Mouse (Mus musculus): ENCODE measurements around the gene Rps2. TPM values are rescaled to one million over a fixed set of nuclear protein-coding genes. Genes with fewer than 3 reads are reported as not detected.
"Not testable (repeated sequence)": the region's sequence is repeated elsewhere in the genome, so short reads cannot be mapped to it uniquely, and the experiment has no call there.

Rps2 gene
- polyA plus RNA-seq, 1 experiment from 2014 or later: 729 TPM

DNA sequence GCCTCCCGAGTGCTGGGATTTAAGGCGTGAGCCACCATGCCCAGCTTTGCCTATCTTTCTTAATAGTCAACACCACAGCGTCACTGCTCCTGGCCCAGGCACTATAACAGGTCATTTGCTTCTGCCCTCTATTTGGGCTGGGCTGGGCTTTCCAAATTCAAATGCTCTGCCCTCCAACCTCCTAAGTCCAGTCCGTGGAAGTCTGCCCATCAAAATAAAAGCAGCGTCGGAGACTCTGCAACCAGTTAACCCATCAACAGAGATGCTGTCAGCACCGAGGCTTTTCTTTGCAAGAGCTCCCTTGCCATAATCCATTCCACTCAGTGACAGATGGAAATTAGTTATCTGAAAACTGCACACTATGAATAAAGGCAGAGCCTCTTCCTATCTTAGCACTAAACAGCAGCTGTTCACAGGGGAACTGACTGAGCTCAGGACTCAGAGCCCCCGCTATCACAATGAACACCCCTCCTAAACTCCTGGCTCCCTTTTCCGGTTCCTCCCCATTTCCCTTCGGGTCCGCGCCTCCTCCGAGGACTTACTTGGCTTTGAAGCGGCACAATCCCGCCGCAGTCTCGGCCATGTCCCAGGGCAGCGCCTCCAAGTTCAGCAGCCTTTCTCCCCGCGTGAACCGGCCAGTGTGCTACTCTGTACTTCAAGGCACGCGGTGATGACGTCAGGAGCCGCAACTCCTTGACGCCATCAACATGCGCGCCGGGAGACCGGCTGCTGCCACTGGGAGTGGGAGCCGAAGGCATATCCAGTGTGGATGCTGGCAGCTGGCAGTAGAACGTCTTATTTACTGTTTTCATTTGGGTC lies 10.7 kb upstream of the Rps2 start, which contains the start of gene Tbl3:
Gene Tbl3, minus strand, starts transcription at position 679 of the 819 bp plus-strand sequence.
- peak; percentile 92 for ATAC-seq (ENCODE audit: low FRiP score)
- peaks cover 21% of the 10 kb centered on the region for H3K4me1 ChIP-seq
- H3K4me2 ChIP-seq: peak within 1 kb of the TSS; percentile 81
- peaks cover 30% of the 10 kb centered on the region for H3K36me3 ChIP-seq
- H3K9me3 ChIP-seq (replicated peaks): no peaks in the 10 kb centered on the region
- peak within 1 kb of the TSS; percentile 78 for H3K9ac ChIP-seq (replicated peaks)
- 4% methylated on average over 32 of the region's 32 CpGs for WGBS
- H3K4me3 ChIP-seq (replicated peaks): peak within 1 kb of the TSS; percentile 77
- peak within 1 kb of the TSS; percentile 83 for H3K27ac ChIP-seq (replicated peaks)
- no peaks in the 10 kb centered on the region for H3K27me3 ChIP-seq (replicated peaks)

DNA sequence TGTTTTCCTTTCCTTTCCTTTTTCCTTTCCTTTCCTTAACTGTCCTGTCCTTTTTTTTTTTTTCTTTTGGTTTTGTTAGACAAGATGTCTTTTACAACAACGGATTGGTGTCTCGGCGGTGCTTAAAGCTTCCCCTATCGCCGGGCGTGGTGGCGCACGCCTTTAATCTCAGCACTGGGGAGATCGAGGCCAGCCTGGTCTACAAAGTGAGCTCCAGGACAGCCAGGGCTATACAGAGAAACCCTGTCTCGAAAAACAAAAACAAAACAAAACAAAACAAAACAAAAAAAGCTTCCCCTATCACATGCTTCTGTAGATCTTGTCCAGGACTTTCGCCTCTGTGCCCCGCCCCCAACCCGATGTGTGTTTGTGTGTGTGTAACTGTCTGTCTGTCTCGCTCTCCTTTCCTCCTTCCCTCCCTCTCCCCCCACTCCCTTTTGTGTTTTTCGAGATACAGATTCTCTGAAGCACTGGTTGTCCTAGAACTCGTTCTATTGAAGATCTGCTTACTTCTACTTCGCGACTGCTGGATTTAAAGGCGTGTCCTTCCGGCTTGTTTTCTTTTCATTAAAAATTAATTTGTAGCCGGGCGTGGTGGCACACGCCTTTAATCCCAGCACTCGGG lies 10.0 kb upstream of the Rps2 start:
- WGBS: 5% methylated on average over 24 of the region's 24 CpGs
- H3K27ac ChIP-seq (replicated peaks): peak overlapping the region; percentile 83
- H3K4me1 ChIP-seq: peaks cover 21% of the 10 kb centered on the region
- H3K36me3 ChIP-seq: peaks cover 24% of the 10 kb centered on the region
- peak overlapping the region; percentile 77 for H3K4me3 ChIP-seq (replicated peaks)
- H3K27me3 ChIP-seq (replicated peaks): no peaks in the 10 kb centered on the region
- H3K9ac ChIP-seq (replicated peaks): peak overlapping the region; percentile 78
- no peak; the same call in 1 of the 2 replicates for ATAC-seq (ENCODE audit: low FRiP score)
- no peaks in the 10 kb centered on the region for H3K9me3 ChIP-seq (replicated peaks)
- H3K4me2 ChIP-seq: peak overlapping the region; percentile 81

DNA sequence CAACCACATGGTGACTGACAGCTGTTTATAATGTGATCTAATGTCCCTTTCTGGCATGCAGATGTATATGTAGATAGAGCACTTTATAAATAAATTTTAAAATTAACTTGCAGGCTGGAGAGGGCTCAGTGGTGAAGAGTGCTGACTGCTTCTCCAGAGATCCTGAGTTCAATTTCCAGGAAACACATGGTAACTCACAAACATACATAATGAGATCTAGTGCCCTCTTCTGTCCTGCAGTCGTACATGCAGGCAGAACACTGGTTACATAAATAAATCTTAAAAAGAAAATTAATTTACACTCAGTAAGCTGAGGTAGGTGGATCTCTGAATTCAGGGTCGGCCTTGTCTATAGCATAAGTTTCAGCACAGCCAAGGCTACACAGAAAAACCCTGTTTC lies 9.3 kb upstream of the Rps2 start:
- ATAC-seq (ENCODE audit: low FRiP score): no peak
- Histone ChIP-seq H3K4me2 (no peak overlapping the region), H3K9me3 (replicated peaks) (no peaks in the 10 kb centered on the region), H3K27ac (replicated peaks) (no peak overlapping the region), H3K9ac (replicated peaks) (no peak overlapping the region), H3K36me3 (peaks cover 20% of the 10 kb centered on the region), H3K27me3 (replicated peaks) (no peaks in the 10 kb centered on the region), H3K4me3 (replicated peaks) (0 out of 2 replicates have a peak overlapping the region, but pooled peaks have one; percentile 77), H3K4me1 (peaks cover 21% of the 10 kb centered on the region)
- WGBS: 30% methylated on average over 2 of the region's 2 CpGs

DNA sequence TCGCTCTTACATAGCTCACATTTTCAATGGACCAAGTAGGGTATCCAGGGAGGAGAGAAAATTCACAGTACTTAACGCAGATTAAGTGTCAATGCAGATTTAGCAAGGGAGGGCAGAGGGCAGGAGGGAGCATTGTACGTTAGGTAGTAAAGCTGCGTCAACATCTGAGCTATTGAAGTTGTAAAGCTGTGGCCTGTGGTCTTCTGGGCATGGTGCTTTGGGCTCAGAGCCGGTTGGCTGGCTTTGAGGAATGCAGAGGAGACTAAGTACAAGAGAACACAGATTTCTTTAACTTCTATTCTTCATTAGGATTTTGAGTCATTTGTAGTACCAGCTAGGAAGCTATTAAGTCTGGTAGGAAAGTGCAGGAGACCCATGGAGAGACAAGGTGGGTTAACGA lies 2.4 kb upstream of the Rps2 start:
- Histone ChIP-seq H3K27me3 (replicated peaks) (no peaks in the 10 kb centered on the region), H3K4me1 (peaks cover 7% of the 10 kb centered on the region), H3K9me3 (replicated peaks) (no peaks in the 10 kb centered on the region), H3K4me2 (no peak overlapping the region), H3K36me3 (peaks cover 9% of the 10 kb centered on the region; the same call in 1 of the 2 replicates), H3K4me3 (replicated peaks) (no peak overlapping the region), H3K9ac (replicated peaks) (no peak overlapping the region), H3K27ac (replicated peaks) (no peak overlapping the region)
- no peak for ATAC-seq (ENCODE audit: low FRiP score)
- WGBS: 53% methylated on average over 6 of the region's 6 CpGs

DNA sequence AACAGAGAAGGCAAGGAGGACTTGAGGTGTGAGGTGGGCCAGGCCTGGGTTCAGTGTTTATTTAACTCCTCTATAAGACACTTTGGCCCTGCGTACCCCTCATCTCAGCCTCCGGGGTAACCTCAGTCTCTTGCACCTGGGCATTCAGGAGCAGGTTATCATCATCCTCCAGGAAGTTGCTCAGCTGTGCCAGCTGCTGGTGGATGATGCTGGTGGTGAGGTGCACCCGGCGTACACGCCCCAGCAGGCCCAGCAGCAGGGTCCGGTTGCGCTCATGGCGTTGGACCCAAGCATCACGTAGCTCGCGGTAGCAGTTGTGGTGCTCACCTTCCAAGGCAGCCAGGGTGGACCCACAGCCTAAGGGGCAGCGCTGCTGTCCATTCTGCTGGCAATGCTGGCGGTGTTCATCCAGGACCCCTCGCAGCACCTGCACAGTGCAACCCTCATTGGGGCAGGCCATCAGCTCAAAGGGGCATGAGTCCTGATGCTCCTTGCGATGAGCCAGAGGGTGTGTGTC lies 1.7 kb upstream of the Rps2 start:
- H3K27me3 ChIP-seq (replicated peaks): no peaks in the 10 kb centered on the region
- no peaks in the 10 kb centered on the region for H3K9me3 ChIP-seq (replicated peaks)
- 94% methylated on average over 15 of the region's 15 CpGs for WGBS

DNA sequence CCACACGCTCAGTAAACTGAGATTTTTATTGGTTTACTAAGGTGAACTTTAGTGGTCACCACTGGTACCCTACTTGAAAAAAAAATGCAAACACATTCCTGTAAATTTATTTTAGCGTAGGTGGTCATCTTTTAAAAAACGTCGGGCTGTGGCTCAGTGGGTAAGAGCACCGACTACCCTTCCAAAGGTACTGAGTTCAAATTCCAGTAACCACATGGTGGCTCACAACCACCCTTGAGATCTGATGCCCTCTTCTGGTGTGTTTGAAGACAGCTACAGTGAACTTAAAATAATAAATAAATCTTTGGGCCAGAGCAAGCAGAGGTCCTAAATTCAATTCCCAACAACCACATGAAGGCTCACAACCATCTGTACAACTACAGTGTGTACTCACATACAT lies 1.0 kb downstream of the Rps2 start:
- 0 out of 2 replicates have a peak overlapping the region, but pooled peaks have one; percentile 87 for H3K27ac ChIP-seq (replicated peaks)
- 63% methylated on average over 5 of the region's 5 CpGs for WGBS
- peak overlapping the region; percentile 86 for H3K9ac ChIP-seq (replicated peaks)
- H3K4me3 ChIP-seq (replicated peaks): peak overlapping the region; percentile 82
- not testable (repeated sequence) for H3K27me3 ChIP-seq (replicated peaks); ATAC-seq (ENCODE audit: low FRiP score); H3K9me3 ChIP-seq (replicated peaks)
- H3K36me3 ChIP-seq: peaks cover 23% of the 10 kb centered on the region
- H3K4me2 ChIP-seq: peak overlapping the region; percentile 60
- peaks cover 35% of the 10 kb centered on the region for H3K4me1 ChIP-seq

More for the DNA sequence above, 1.7 kb upstream of the Rps2 start:
- Histone ChIP-seq H3K9ac (replicated peaks) (no peak overlapping the region), H3K36me3 (peaks cover 9% of the 10 kb centered on the region; the same call in 1 of the 2 replicates), H3K4me1 (peaks cover 9% of the 10 kb centered on the region), H3K4me2 (no peak overlapping the region), H3K4me3 (replicated peaks) (no peak overlapping the region), H3K27ac (replicated peaks) (no peak overlapping the region)
- ATAC-seq (ENCODE audit: low FRiP score): no peak

DNA sequence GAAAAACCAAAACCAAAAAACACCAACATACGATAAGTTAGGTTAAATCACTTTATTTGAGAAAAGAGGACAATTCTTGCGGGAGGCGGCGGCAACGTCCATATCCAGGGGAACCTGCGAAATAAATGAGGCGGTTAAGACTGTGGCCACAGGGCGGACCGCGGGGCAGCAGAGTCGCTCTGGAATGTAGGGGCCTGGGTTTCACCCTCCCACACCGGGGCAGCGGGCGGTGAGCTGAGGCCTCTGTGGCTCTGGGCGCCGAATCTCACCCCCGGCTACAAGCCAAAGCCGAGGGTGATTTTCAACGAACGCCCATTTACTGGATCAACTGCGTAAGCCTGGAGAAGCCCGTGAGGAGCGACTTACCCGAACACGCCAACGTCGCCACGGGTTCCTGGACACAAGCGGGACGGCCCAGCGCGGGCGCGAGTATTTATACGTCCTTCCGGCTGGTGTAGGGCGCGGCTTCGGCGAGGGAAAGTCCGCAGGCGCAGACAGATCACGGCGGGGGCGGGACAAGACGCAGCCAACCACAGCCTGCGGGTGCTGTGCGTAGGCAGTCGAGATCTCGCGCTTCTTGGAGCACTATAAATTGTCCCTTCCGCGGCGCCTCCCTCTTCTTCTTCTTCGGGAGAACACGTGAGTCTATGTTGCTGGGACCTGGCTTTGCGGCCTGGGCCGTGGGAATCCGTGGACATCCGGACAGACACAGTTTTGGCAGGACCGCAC lies 1.7 kb downstream of the Rps2 start:
- peaks cover 38% of the 10 kb centered on the region for H3K4me1 ChIP-seq
- peaks cover 23% of the 10 kb centered on the region for H3K36me3 ChIP-seq
- ATAC-seq (ENCODE audit: low FRiP score): peak; percentile 98
- H3K9ac ChIP-seq (replicated peaks): peak overlapping the region; percentile 86
- no peaks in the 10 kb centered on the region for H3K27me3 ChIP-seq (replicated peaks)
- peak overlapping the region; percentile 60 for H3K4me2 ChIP-seq
- H3K9me3 ChIP-seq (replicated peaks): no peaks in the 10 kb centered on the region
- H3K4me3 ChIP-seq (replicated peaks): peak overlapping the region; percentile 82
- WGBS: under 1% methylated on average over 61 of the region's 61 CpGs
- H3K27ac ChIP-seq (replicated peaks): peak overlapping the region; percentile 87

DNA sequence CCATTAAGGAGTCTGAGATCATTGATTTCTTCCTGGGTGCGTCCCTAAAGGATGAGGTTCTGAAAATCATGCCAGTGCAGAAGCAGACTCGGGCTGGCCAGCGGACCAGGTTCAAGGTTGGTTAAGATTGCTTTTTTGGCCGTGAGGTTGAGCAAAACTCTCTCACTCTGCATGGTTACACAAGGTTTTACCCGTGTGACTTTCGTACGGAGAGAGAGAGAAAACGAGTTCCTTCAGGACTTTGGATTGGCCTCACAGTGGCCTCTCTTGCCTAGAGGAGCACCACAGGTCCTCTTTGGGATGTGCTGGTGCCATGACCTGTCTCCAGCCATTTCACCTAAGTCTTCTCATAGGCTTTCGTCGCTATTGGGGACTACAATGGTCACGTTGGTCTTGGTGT lies 2.7 kb downstream of the Rps2 start:
- not testable (repeated sequence) for ATAC-seq (ENCODE audit: low FRiP score); H3K27me3 ChIP-seq (replicated peaks); H3K9me3 ChIP-seq (replicated peaks)
- Histone ChIP-seq H3K4me3 (replicated peaks) (peak overlapping the region; percentile 82), H3K9ac (replicated peaks) (peak overlapping the region; percentile 53), H3K27ac (replicated peaks) (0 out of 2 replicates have a peak overlapping the region, but pooled peaks have one; percentile 86), H3K36me3 (peaks cover 23% of the 10 kb centered on the region), H3K4me2 (peak overlapping the region; percentile 56), H3K4me1 (peaks cover 38% of the 10 kb centered on the region)
- WGBS: 0% methylated on average over 11 of the region's 11 CpGs

DNA sequence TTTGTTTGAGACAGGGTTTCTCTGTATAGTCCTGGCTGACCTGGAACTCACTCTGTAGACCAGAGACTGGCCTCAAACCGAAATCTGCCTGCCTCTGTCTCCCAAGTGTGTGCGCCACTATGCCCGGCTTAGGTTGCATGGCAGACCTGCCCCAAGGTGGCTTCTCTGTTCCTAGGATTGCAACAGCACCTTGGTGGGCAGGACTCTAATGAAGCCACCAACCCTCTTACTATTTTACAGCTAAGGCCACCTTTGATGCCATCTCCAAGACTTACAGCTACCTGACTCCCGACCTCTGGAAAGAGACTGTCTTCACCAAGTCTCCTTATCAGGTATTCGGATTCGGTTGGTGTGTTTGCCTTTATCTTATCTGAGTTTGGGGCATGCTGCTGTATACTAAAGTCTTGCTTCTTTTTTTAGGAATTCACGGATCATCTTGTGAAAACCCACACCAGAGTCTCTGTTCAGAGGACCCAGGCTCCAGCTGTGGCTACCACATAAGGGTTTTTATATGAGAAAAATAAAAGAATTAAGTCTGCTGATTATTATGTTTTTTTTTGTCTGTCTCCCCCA lies 3.6 kb downstream of the Rps2 start:
- Histone ChIP-seq H3K4me1 (peaks cover 38% of the 10 kb centered on the region), H3K4me3 (replicated peaks) (peak overlapping the region; percentile 82), H3K36me3 (peaks cover 20% of the 10 kb centered on the region), H3K9ac (replicated peaks) (peak overlapping the region; percentile 4; the same call in 1 of the 2 replicates), H3K4me2 (peak overlapping the region; percentile 91)
- ATAC-seq (ENCODE audit: low FRiP score); H3K27ac ChIP-seq (replicated peaks); H3K27me3 ChIP-seq (replicated peaks); H3K9me3 ChIP-seq (replicated peaks): not testable (repeated sequence)
- 68% methylated on average over 7 of the region's 7 CpGs for WGBS

DNA sequence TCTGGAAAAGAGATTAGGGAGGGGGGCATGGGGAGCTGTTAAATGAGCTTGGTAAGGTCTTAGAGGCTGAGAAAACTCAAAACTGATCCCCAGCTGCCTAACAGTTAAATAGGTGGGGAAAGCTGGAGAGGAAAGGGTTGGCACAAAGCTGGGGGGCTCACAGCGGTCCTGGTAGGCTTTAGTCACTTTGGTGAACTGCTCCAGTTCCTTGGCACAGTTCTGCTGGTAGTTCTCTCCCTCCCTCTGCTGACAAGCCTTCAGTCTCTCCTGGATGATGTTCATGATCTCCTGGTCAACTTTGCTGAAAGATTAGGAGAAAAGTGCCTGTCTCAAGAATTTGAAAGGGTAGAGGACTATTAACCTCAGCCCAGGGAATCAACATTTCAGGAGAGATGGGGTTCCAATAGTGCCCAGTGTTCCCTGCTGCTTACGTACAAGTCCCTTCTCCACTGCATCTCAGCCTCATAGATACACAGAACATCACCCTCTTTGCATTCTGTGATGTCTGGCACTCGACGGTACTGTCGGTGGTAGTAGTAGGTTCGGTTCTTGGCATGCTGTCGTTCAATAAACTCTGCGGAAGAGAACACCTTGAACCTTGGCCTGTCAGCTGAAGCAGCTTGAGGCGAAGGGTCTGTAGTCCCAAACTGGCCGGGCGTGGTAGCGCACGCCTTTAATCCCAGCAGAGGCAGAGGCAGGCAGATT lies 4.5 kb downstream of the Rps2 start:
- peak overlapping the region; percentile 84; the same call in 1 of the 2 replicates for H3K4me3 ChIP-seq (replicated peaks)

More for the DNA sequence above, 4.5 kb downstream of the Rps2 start:
- peak overlapping the region; percentile 91 for H3K4me2 ChIP-seq
- WGBS: 31% methylated on average over 13 of the region's 13 CpGs
- H3K27ac ChIP-seq (replicated peaks): no peak overlapping the region
- no peaks in the 10 kb centered on the region for H3K27me3 ChIP-seq (replicated peaks)
- ATAC-seq (ENCODE audit: low FRiP score): no peak
- no peaks in the 10 kb centered on the region for H3K9me3 ChIP-seq (replicated peaks)
- peaks cover 38% of the 10 kb centered on the region for H3K4me1 ChIP-seq
- H3K9ac ChIP-seq (replicated peaks): no peak overlapping the region
- H3K36me3 ChIP-seq: peaks cover 15% of the 10 kb centered on the region

Measured in neural tube, embryonic 15.5 days (tissue).